18 mouse cellular contexts compared by ENCODE assay signal in genomic region chr3:102187401-102187800, GRCm38 (mm10). TPM values are rescaled to one million over a fixed set of nuclear protein-coding genes. Genes with fewer than 3 reads are reported as not detected.
DNase-seq lines count a peak whose midpoint lies in the region; ATAC-seq and TF ChIP-seq lines count a peak whose summit lies in the region.
"Had no signal": no experiment of that assay in that cellular context is flagged by ENCODE, and none has a peak within 500 bp of the region (broad histone marks: within the 10 kb centered on the region; RNA-seq: fewer than 3 reads in every experiment).

No protein-coding gene starts in this region.

- TF ChIP-seq EP300 in liver, postnatal 0 days (IDR thresholded peaks at IDR 0.05; ENCODE audit: low read depth): no peak

- H3K9ac ChIP-seq in liver, postnatal 0 days (replicated peaks): no peak overlapping the region
- no peak overlapping the region for H3K9ac ChIP-seq in liver, embryonic 12.5 days
- H3K9ac ChIP-seq in kidney, embryonic 14.5 days (ENCODE audit: low read depth, low read length): no peak overlapping the region
- no peak overlapping the region for H3K9ac ChIP-seq in kidney, embryonic 15.5 days
- H3K9ac ChIP-seq: forebrain, embryonic 15.5 days; heart, embryonic 13.5 days; hindbrain, embryonic 15.5 days had no signal

- H3K27me3 ChIP-seq in liver, postnatal 0 days (ENCODE audit: insufficient read depth, low read length): no peaks in the 10 kb centered on the region
- no peaks in the 10 kb centered on the region for H3K27me3 ChIP-seq in liver, embryonic 12.5 days (replicated peaks)
- H3K27me3 ChIP-seq in kidney, embryonic 14.5 days (ENCODE audit: control insufficient read depth, insufficient read depth, low read length): no peaks in the 10 kb centered on the region
- no peaks in the 10 kb centered on the region for H3K27me3 ChIP-seq in kidney, embryonic 15.5 days
- H3K27me3 ChIP-seq: CH12.LX; heart, embryonic 13.5 days had no signal

- TF ChIP-seq CTCF in liver, postnatal 0 days (IDR thresholded peaks at IDR 0.05; ENCODE audit: low read depth): no peak
- TF ChIP-seq CTCF in embryonic fibroblast, embryonic 13.5 days (IDR thresholded peaks at IDR 0.05; ENCODE audit: borderline replicate concordance, insufficient read depth, low read length): no peak

- DNase-seq in adrenal gland, adult 2 months: peak; percentile 48
- no peak for DNase-seq in adrenal gland, postnatal 10 days
- DNase-seq in liver, postnatal 0 days: no peak
- DNase-seq in right cerebral cortex, adult 18-20 months: no peak
- DNase-seq: adrenal gland, postnatal 25 days; cerebellum, adult 2 months; cerebellum, postnatal 10 days; heart, adult 11 months; heart, postnatal 36 days had no signal

- H3K4me3 ChIP-seq in liver, postnatal 0 days (ENCODE audit: low read depth, low read length): no peak overlapping the region
- no peak overlapping the region for H3K4me3 ChIP-seq in liver, embryonic 12.5 days
- no peak overlapping the region for H3K4me3 ChIP-seq in embryonic fibroblast, embryonic 13.5 days (ENCODE audit: insufficient read depth, low read length)
- no peak overlapping the region for H3K4me3 ChIP-seq in kidney, embryonic 14.5 days (ENCODE audit: low read length)
- H3K4me3 ChIP-seq in kidney, embryonic 15.5 days (replicated peaks): no peak overlapping the region
- H3K4me3 ChIP-seq: erythroblast, embryonic 14.5 days; forebrain, embryonic 15.5 days; heart, embryonic 13.5 days; hindbrain, embryonic 15.5 days had no signal

- no peak for TF ChIP-seq POLR2A in embryonic fibroblast, embryonic 13.5 days (IDR thresholded peaks at IDR 0.05; ENCODE audit: low read depth, low read length)

- no peak overlapping the region for H3K27ac ChIP-seq in liver, postnatal 0 days (ENCODE audit: low read depth)
- H3K27ac ChIP-seq in liver, embryonic 12.5 days: no peak overlapping the region
- H3K27ac ChIP-seq in embryonic fibroblast, embryonic 13.5 days (ENCODE audit: insufficient read depth, low read length): peak overlapping the region; percentile 95
- H3K27ac ChIP-seq in kidney, embryonic 14.5 days (ENCODE audit: low read depth, low read length): no peak overlapping the region
- H3K27ac ChIP-seq in kidney, embryonic 15.5 days: no peak overlapping the region
- H3K27ac ChIP-seq: forebrain, embryonic 15.5 days; heart, embryonic 13.5 days; hindbrain, embryonic 15.5 days had no signal

- H3K4me1 ChIP-seq in liver, postnatal 0 days (ENCODE audit: insufficient read depth): no peaks in the 10 kb centered on the region
- H3K4me1 ChIP-seq in liver, embryonic 12.5 days: no peaks in the 10 kb centered on the region
- peaks cover 13% of the 10 kb centered on the region for H3K4me1 ChIP-seq in embryonic fibroblast, embryonic 13.5 days (ENCODE audit: control insufficient read depth, insufficient read depth, low read length)
- peaks cover 16% of the 10 kb centered on the region for H3K4me1 ChIP-seq in kidney, embryonic 14.5 days (ENCODE audit: control insufficient read depth, insufficient read depth, low read length)
- H3K4me1 ChIP-seq in kidney, embryonic 15.5 days: peaks cover 32% of the 10 kb centered on the region

- no peaks in the 10 kb centered on the region for H3K36me3 ChIP-seq in liver, postnatal 0 days (replicated peaks; ENCODE audit: insufficient read depth, low read length)
- peaks cover 22% of the 10 kb centered on the region for H3K36me3 ChIP-seq in liver, embryonic 12.5 days
- H3K36me3 ChIP-seq in kidney, embryonic 14.5 days (ENCODE audit: control insufficient read depth, insufficient read depth, low read length): peaks cover 13% of the 10 kb centered on the region; the same call in 1 of the 2 replicates
- peaks cover 47% of the 10 kb centered on the region for H3K36me3 ChIP-seq in kidney, embryonic 15.5 days
- H3K36me3 ChIP-seq: forebrain, embryonic 15.5 days had no signal

- ATAC-seq in liver, postnatal 0 days: peak; percentile 86
- ATAC-seq in liver, embryonic 12.5 days: no peak
- ATAC-seq in kidney, embryonic 14.5 days (ENCODE audit: low FRiP score, low TSS enrichment): no peak
- ATAC-seq in kidney, embryonic 15.5 days (replicated peaks; ENCODE audit: low FRiP score): no peak
- ATAC-seq: forebrain, embryonic 15.5 days had no signal

- H3K9me3 ChIP-seq in liver, postnatal 0 days (ENCODE audit: low read length): no peaks in the 10 kb centered on the region
- H3K9me3 ChIP-seq in liver, embryonic 12.5 days (replicated peaks): no peaks in the 10 kb centered on the region
- no peaks in the 10 kb centered on the region for H3K9me3 ChIP-seq in kidney, embryonic 14.5 days (ENCODE audit: control insufficient read depth, low read length)
- 0 out of 2 replicates have a peak, but pooled peaks cover 4% of the 10 kb centered on the region for H3K9me3 ChIP-seq in kidney, embryonic 15.5 days (replicated peaks)
- H3K9me3 ChIP-seq: forebrain, embryonic 15.5 days; heart, embryonic 13.5 days; hindbrain, embryonic 15.5 days had no signal

- 51% methylated on average over 4 of the region's 4 CpGs for WGBS in liver, postnatal 0 days (ENCODE audit: insufficient replicate concordance)
- 66% methylated on average over 4 of the region's 4 CpGs for WGBS in liver, embryonic 12.5 days (ENCODE audit: insufficient replicate concordance)
- WGBS in kidney, embryonic 14.5 days: 87% methylated on average over 4 of the region's 4 CpGs
- WGBS in kidney, embryonic 15.5 days: 84% methylated on average over 4 of the region's 4 CpGs

- no peak overlapping the region for H3K4me2 ChIP-seq in liver, postnatal 0 days (ENCODE audit: low read depth, low read length)
- H3K4me2 ChIP-seq in liver, embryonic 12.5 days: no peak overlapping the region
- H3K4me2 ChIP-seq in kidney, embryonic 14.5 days (replicated peaks; ENCODE audit: low read depth, low read length): no peak overlapping the region
- no peak overlapping the region for H3K4me2 ChIP-seq in kidney, embryonic 15.5 days
- H3K4me2 ChIP-seq: forebrain, embryonic 15.5 days; heart, embryonic 13.5 days; hindbrain, embryonic 15.5 days had no signal

RNA-seq across cellular contexts. Expression of gene Vangl1, which starts 17.1 kb away (rescaled TPM):
- total RNA-seq in adrenal gland, adult 2 months (2021): 10 to 100 TPM; 33.2 to 33.4 TPM
- polyA plus RNA-seq in adrenal gland, adult 2 months (2012; rRNA removed): 19.4 and 27.3 TPM in 2 replicates
- total RNA-seq in adrenal gland, postnatal 10 days (2021): 10 to 100 TPM; 26.9 to 27.9 TPM
- 21.4 and 22.8 TPM in 2 replicates for polyA plus RNA-seq in liver, postnatal 0 days (2015; fragmentation: Nextera tagmentation; extraction: Ambion mirVana)
- polyA plus RNA-seq in liver, embryonic 12.5 days (2016; fragmentation: Nextera tagmentation; extraction: Ambion mirVana): 70.5 and 76.3 TPM in 2 replicates
- polyA plus RNA-seq in embryonic fibroblast, embryonic 13.5 days (2011; ENCODE audit: insufficient read length, low read depth, missing spikeins): 23.2 and 30.0 TPM in 2 replicates
- polyA plus RNA-seq in kidney, embryonic 14.5 days (2014; fragmentation: Nextera tagmentation; extraction: Ambion mirVana): 9.4 and 22.4 TPM in 2 replicates
- 19.6 and 23.5 TPM in 2 replicates for polyA plus RNA-seq in kidney, embryonic 15.5 days (2015; fragmentation: Nextera tagmentation; extraction: Ambion mirVana)
- total RNA-seq: CH12.LX had no signal
